Mouse (Mus musculus) fat pad, adult 2 months (tissue): ENCODE results near the gene B4galt4.
"Not testable (repeated sequence)": the region's sequence is repeated elsewhere in the genome, so short reads cannot be mapped to it uniquely, and the experiment has no call there.

Experiments
- DNase-seq: peaks from one replicate; pipeline ENCODE4 v3.0.0-alpha.2; 2011; ENCODE audit warnings: low read depth, low spot score; ENCODE audit errors: extremely low read depth

The B4galt4 gene

DNA sequence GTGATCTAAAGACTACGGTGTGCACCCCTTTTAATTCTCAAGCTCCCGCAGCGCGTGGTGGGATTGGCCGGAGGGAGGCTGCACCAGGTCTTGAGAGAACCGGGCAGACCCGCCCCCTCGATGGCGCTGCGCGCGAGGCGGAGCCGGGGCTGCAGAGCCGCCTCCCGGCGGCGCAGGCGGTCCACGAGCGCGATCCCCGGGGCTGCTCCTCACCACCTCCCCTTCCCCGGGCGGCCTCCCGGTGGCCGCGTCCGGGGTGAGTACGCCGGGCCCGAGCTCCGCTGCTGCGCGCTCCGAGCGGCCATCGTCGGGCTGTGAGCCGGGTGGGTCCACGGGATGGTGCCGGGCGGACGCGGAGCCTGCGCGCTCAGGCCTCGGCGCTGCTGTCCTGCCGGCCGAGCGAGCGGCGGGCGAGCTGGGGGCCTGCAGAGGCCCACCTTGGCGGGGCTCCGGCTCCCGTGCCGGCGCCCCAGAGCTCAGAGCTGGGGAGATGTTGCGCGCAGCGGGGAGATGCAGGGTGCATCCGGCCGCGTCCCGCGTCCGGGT, at the start of gene B4galt4:
TSS of gene B4galt4 (plus strand) at position 152 of the 546 bp plus-strand sequence.
- no peak for DNase-seq

GRCm38 (mm10) chr16:38694906-38695540, 47.0 kb upstream of the B4galt4 start:
- DNase-seq, result no peak

DNA sequence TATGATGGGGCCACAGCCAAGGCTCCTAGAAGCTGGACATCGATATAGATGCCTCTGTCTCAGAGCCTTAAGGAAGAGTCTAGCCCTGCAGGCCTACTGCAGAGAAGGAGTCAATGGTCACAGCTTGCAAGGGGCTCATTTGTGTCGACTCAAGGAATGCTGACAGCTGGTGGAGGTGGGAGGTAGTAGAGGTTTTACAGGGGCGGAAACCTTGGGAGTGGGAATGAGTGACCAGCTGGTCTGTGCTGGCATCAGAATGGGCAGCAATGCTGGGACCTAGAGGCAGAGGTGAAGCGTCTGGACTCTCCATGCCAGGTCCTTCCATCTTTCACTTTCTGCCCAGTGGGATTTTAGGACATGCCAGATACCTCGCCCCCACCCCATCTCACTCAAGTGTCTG, 46.5 kb upstream of the B4galt4 start:
- DNase-seq, result no peak

- no peak for DNase-seq
These were observed 44.5 kb upstream of the B4galt4 start for GRCm38 (mm10) chr16:38697611-38698010.

DNA sequence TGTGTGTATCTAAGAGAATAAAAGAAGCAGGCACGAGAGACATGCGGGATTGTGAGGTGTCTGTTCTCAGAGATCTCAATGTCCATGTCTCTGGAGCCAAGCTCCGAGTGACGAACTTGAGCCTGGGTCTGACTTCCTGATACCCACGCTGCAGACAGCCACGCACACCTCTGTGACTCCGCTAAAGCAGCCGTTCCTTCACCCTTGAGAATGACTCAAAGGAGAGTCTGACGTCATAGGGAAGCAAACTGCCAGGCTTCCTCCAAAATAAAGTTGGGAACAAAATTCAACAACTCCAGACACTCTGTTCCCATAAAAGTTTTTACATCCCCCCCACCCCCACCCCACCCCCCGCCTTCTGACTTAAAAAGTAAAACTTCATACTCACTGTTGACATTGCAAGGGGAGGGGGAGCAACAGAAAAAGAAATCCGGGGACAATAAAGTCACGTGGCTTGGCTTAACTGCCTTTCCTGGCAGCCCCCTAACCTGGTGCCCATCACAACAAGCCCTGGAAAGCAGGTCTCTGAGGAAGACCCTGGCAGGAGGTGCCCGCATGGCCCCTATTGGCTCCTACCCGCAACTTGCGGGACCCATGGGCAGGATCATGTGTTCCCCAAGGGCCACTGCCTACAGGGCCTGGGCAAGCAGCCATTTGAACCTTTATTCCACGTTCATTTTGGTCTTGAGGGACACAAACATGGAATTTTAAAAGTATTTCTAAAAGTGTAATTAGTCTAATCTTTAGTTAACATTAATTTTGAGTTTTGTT, 41.5 kb upstream of the B4galt4 start:
- DNase-seq, result no peak

GRCm38 (mm10) chr16:38701492-38702185, 40.4 kb upstream of the B4galt4 start:
- DNase-seq, result no peak

- no peak for DNase-seq
These were observed 39.7 kb upstream of the B4galt4 start for GRCm38 (mm10) chr16:38702316-38702715.

DNA sequence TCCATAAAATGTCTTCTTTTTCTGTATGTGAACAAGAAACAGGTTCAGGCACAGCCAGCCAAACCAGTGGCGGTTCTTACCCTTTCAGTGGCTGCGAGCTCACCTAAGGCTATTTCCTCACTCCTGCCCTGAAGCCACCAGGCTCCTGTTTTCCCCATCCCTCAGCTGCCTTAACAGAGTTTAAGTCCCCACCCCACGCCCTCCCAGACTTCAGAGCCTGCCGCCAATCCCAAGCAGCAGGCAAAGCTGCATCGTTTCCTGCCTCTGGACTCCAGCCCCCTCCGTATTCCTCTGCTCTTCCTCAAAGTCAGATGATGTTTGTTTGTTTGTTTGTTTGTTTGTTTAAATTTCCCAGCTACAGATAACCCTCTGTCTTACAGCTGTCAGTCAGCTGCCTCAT, 38.6 kb upstream of the B4galt4 start:
- DNase-seq, result no peak

DNA sequence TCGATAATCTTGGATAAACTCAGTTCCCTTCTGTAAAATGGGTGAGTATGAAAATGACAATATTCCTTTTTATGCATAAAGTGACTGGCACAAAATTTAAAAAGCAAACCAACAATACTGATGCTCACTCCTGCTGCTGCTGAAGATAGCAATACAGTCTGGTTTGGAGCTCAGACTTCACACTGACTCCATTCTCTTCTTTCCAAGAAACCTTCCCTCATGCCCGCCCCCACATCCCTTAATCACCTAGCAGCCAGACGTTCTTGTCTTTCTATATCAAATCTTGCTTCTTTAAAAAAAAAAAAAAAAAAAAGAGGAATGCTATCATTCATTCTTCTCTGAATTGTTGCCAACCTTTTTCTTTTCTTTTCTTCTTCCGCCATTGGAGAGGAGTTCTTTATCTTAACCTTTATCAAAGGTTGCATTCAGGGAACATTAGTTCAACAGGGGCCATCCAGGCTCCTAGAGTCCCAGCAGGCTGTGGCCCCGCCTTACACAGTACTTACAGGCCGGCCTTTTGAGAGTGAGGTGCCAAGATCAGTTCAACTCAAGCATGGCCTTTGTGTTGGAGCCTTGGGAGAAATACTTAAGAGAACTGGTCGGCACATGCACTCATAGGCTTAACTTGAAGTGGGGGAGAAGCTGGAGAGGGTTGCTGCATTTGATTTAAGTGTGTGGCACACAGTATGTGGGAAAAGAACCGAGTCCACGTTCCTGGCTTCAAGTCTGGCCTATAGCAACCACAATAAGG, 36.4 kb upstream of the B4galt4 start:
- peak; percentile 74 for DNase-seq

DNA sequence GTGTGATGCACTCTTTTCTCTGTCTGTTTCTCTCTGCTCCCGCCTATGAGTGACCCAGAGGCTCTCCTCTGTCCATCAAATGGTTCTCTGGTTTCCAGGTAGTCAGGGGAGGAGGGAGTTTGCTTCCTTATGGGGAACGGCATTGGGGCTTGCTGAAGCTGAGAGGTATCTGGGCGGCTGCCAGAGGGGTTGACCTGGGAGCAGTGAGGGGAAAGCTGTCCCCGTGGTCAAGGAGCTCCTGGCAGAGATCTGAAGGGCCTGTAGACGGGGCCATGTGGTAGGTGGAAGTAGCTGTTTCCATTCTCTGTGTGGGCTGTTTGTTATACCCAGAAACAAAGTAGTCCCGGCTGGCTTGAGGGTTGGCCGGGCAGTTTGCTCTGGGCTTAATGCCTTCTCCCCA, 35.3 kb upstream of the B4galt4 start:
- no peak for DNase-seq

DNA sequence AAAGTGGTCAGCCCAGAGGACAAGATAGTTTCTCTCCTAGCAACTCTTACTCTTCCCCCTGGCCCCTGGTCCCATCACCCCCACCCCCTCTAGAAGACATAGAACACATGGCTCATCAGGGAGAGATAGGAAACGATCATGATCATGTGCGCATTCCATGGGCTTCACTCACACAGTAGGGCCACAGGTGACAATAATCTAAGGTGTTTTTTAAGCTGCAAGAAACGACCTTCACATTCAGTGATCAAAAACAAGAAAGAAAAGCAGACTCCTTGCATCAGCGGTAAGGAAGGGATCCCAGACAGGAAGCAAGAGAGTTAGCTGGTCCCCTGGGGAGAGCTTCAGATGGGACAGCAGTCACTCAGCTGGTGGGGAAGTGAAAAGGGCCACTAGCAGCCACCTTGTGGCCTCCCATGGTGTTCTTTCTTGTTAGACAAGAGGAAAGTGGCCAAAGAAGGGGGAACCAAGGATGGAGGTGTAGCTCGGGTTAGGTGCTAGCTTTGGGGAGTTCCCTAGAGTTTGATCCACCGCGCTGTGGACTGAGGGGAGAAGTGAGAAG, 33.0 kb upstream of the B4galt4 start:
- no peak for DNase-seq

- no peak for DNase-seq
These were observed 30.8 kb upstream of the B4galt4 start for GRCm38 (mm10) chr16:38711245-38711644.

GRCm38 (mm10) chr16:38712105-38712504, 30.0 kb upstream of the B4galt4 start:
- no peak for DNase-seq

- DNase-seq, result no peak
These were observed 29.3 kb upstream of the B4galt4 start, which contains the start of gene Arhgap31 for GRCm38 (mm10) chr16:38712581-38713403. Gene Arhgap31, minus strand, starts transcription at chr16:38713274.

DNA sequence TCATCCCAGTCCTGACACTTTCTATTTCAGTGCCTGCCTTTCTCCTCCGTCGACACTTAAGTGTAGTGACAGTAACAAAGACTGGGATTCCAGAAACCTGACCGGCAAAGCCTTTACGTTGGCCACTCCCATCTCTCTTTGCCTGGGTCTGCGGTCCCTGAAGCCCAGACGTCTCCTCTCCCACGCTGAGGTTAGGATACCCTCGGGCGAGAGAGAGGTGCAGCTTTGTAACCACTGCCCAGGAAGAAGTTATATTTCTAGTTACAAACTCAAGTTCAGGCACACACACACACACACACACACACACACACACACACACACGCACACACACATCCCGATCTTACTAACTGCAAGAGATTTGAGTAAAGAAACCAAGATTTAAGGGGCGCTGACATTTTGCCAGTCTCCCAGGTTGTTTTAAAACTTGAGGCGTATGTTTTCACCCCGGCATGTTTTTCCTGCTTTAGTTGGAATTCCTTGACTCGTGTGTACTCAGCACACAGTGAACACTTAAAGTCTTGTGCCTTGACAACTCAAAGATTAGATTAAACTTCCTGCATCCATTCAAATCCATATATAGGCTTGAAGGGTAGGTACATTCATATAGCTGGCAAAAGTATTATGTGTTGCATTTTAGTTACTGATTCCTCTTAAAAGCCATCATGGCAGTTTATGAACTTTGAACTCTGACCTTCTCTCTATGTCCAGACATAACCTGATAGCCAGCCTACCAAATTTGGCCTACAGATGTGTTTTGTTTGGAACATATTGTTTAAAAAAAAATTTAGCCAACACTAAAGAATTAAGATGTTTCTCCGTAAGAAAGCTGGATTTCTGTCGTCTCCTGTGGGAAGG, 28.4 kb upstream of the B4galt4 start:
- no peak for DNase-seq

GRCm38 (mm10) chr16:38714259-38714526, 27.9 kb upstream of the B4galt4 start:
- DNase-seq, result not testable (repeated sequence)

GRCm38 (mm10) chr16:38721377-38721776, 20.7 kb upstream of the B4galt4 start:
- DNase-seq, result no peak

DNA sequence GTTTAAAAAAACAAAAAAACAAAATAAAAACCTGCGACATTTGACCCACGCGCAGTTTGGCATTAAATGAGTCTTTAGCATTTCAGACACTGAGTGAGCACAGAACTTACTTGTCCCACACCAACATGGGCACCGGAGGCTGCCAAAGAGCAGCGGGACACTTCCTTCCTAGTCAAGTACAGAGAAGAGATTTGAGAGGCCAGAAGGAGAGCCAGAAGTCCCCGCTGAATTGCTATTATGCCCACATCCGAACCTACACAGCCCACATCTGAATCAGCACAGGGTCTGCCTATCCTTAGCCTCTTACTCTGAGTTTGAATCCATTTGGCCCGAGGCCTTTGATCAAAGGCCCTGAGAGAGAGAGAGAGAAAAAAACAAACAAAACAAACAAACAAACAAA, 17.8 kb upstream of the B4galt4 start:
- DNase-seq, result no peak

DNA sequence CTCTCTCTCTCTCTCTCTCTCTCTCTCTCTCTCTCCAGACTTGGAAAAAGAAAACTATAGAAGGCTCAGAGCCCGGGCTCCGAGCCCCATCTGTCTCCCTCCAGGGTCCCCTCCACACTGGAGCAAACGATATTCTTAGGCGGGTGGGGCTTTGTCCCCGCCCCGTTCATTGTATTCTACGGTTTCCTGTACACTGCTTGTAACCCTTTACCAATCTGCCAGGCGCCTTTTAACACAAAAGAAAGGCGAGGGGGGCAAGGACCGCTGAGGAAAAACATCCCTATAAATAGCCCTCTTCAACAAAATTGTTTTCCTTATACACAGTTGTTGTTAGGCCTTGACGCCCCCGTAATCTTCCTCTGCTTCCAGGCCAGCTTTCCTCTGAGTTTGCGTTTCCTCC, 17.1 kb upstream of the B4galt4 start:
- no peak for DNase-seq
